Mouse (Mus musculus): ENCODE measurements around the gene Tmem132d. TPM values are rescaled to one million over a fixed set of nuclear protein-coding genes. Genes with fewer than 3 reads are reported as not detected.

Gene Tmem132d
- polyA plus RNA-seq, 1 experiment, result not detected

- TF ChIP-seq CTCF (conservative IDR thresholded peaks at IDR 0.05; ENCODE audit: insufficient read depth, insufficient read length, low read depth, low read length) (no peak), POLR2A (IDR thresholded peaks at IDR 0.05; ENCODE audit: low read depth, low read length) (no peak)
- H3K27me3 ChIP-seq (replicated peaks; ENCODE audit: control insufficient read depth, insufficient read depth, low read length), result no peaks in the 10 kb centered on the region
- H3K4me3 ChIP-seq (ENCODE audit: insufficient read depth, low read depth, low read length), result no peak overlapping the region
- WGBS, result 70% methylated on average over 12 of the region's 12 CpGs
- no peak for DNase-seq
- H3K27ac ChIP-seq (ENCODE audit: insufficient read depth, low read depth, low read length), result no peak overlapping the region
- H3K36me3 ChIP-seq (ENCODE audit: control insufficient read depth, insufficient read depth, low read length), result no peaks in the 10 kb centered on the region
- no peaks in the 10 kb centered on the region for H3K4me1 ChIP-seq (ENCODE audit: control insufficient read depth, insufficient read depth, low read length)
These were observed 273.8 kb downstream of the Tmem132d start for GRCm38 (mm10) chr5:128158901-128159675.

GRCm38 (mm10) chr5:128151461-128151860 is 281.4 kb downstream of the Tmem132d start:
- TF ChIP-seq CTCF (conservative IDR thresholded peaks at IDR 0.05; ENCODE audit: insufficient read depth, insufficient read length, low read depth, low read length), result no peak
- no peak for TF ChIP-seq POLR2A (IDR thresholded peaks at IDR 0.05; ENCODE audit: low read depth, low read length)
- Histone ChIP-seq H3K27me3 (replicated peaks; ENCODE audit: control insufficient read depth, insufficient read depth, low read length) (no peaks in the 10 kb centered on the region), H3K4me3 (ENCODE audit: insufficient read depth, low read depth, low read length) (no peak overlapping the region), H3K27ac (ENCODE audit: insufficient read depth, low read depth, low read length) (no peak overlapping the region), H3K36me3 (ENCODE audit: control insufficient read depth, insufficient read depth, low read length) (no peaks in the 10 kb centered on the region), H3K4me1 (ENCODE audit: control insufficient read depth, insufficient read depth, low read length) (no peaks in the 10 kb centered on the region)
- 83% methylated on average over 6 of the region's 8 CpGs for WGBS
- DNase-seq, result no peak

- no peak overlapping the region for H3K27ac ChIP-seq (ENCODE audit: insufficient read depth, low read depth, low read length)
- 86% methylated on average over 15 of the region's 15 CpGs for WGBS
These were observed 285.8 kb downstream of the Tmem132d start for GRCm38 (mm10) chr5:128146901-128147645.

GRCm38 (mm10) chr5:128144799-128145198 is 288.1 kb downstream of the Tmem132d start:
- no peaks in the 10 kb centered on the region for H3K27me3 ChIP-seq (replicated peaks; ENCODE audit: control insufficient read depth, insufficient read depth, low read length)
- no peaks in the 10 kb centered on the region for H3K4me1 ChIP-seq (ENCODE audit: control insufficient read depth, insufficient read depth, low read length)
- 89% methylated on average over 3 of the region's 3 CpGs for WGBS
- H3K4me3 ChIP-seq (ENCODE audit: insufficient read depth, low read depth, low read length), result no peak overlapping the region
- H3K36me3 ChIP-seq (ENCODE audit: control insufficient read depth, insufficient read depth, low read length), result no peaks in the 10 kb centered on the region
- no peak for DNase-seq
- no peak overlapping the region for H3K27ac ChIP-seq (ENCODE audit: insufficient read depth, low read depth, low read length)
- TF ChIP-seq POLR2A (IDR thresholded peaks at IDR 0.05; ENCODE audit: low read depth, low read length) (no peak), CTCF (conservative IDR thresholded peaks at IDR 0.05; ENCODE audit: insufficient read depth, insufficient read length, low read depth, low read length) (no peak)

More at GRCm38 (mm10) chr5:128146901-128147645, 285.8 kb downstream of the Tmem132d start:
- H3K36me3 ChIP-seq (ENCODE audit: control insufficient read depth, insufficient read depth, low read length), result no peaks in the 10 kb centered on the region
- TF ChIP-seq POLR2A (IDR thresholded peaks at IDR 0.05; ENCODE audit: low read depth, low read length), result no peak
- no peak for TF ChIP-seq CTCF (conservative IDR thresholded peaks at IDR 0.05; ENCODE audit: insufficient read depth, insufficient read length, low read depth, low read length)
- H3K4me1 ChIP-seq (ENCODE audit: control insufficient read depth, insufficient read depth, low read length), result no peaks in the 10 kb centered on the region
- DNase-seq, result no peak
- H3K27me3 ChIP-seq (replicated peaks; ENCODE audit: control insufficient read depth, insufficient read depth, low read length), result no peaks in the 10 kb centered on the region
- H3K4me3 ChIP-seq (ENCODE audit: insufficient read depth, low read depth, low read length), result no peak overlapping the region

- Histone ChIP-seq H3K36me3 (ENCODE audit: control insufficient read depth, insufficient read depth, low read length) (no peaks in the 10 kb centered on the region), H3K27ac (ENCODE audit: insufficient read depth, low read depth, low read length) (no peak overlapping the region), H3K4me1 (ENCODE audit: control insufficient read depth, insufficient read depth, low read length) (no peaks in the 10 kb centered on the region), H3K27me3 (replicated peaks; ENCODE audit: control insufficient read depth, insufficient read depth, low read length) (no peaks in the 10 kb centered on the region), H3K4me3 (ENCODE audit: insufficient read depth, low read depth, low read length) (no peak overlapping the region)
- TF ChIP-seq CTCF (conservative IDR thresholded peaks at IDR 0.05; ENCODE audit: insufficient read depth, insufficient read length, low read depth, low read length) (no peak), POLR2A (IDR thresholded peaks at IDR 0.05; ENCODE audit: low read depth, low read length) (no peak)
- no peak for DNase-seq
- WGBS, result 63% methylated on average over 8 of the region's 8 CpGs
These were observed 296.1 kb downstream of the Tmem132d start for GRCm38 (mm10) chr5:128136818-128137217.

GRCm38 (mm10) chr5:128122656-128123055 is 310.2 kb downstream of the Tmem132d start:
- H3K4me3 ChIP-seq (ENCODE audit: insufficient read depth, low read depth, low read length), result no peak overlapping the region
- no peak overlapping the region for H3K27ac ChIP-seq (ENCODE audit: insufficient read depth, low read depth, low read length)
- H3K4me1 ChIP-seq (ENCODE audit: control insufficient read depth, insufficient read depth, low read length), result no peaks in the 10 kb centered on the region
- no peaks in the 10 kb centered on the region for H3K36me3 ChIP-seq (ENCODE audit: control insufficient read depth, insufficient read depth, low read length)
- TF ChIP-seq CTCF (conservative IDR thresholded peaks at IDR 0.05; ENCODE audit: insufficient read depth, insufficient read length, low read depth, low read length) (no peak), POLR2A (IDR thresholded peaks at IDR 0.05; ENCODE audit: low read depth, low read length) (no peak)
- no peak for DNase-seq
- no peaks in the 10 kb centered on the region; the same call in 1 of the 2 replicates for H3K27me3 ChIP-seq (replicated peaks; ENCODE audit: control insufficient read depth, insufficient read depth, low read length)
- WGBS, result 42% methylated on average over 3 of the region's 3 CpGs

GRCm38 (mm10) chr5:128119171-128119570 is 313.7 kb downstream of the Tmem132d start:
- Histone ChIP-seq H3K27ac (ENCODE audit: insufficient read depth, low read depth, low read length) (no peak overlapping the region), H3K4me3 (ENCODE audit: insufficient read depth, low read depth, low read length) (no peak overlapping the region), H3K27me3 (replicated peaks; ENCODE audit: control insufficient read depth, insufficient read depth, low read length) (no peaks in the 10 kb centered on the region; the same call in 1 of the 2 replicates), H3K36me3 (ENCODE audit: control insufficient read depth, insufficient read depth, low read length) (no peaks in the 10 kb centered on the region), H3K4me1 (ENCODE audit: control insufficient read depth, insufficient read depth, low read length) (no peaks in the 10 kb centered on the region)
- no peak for TF ChIP-seq POLR2A (IDR thresholded peaks at IDR 0.05; ENCODE audit: low read depth, low read length)
- TF ChIP-seq CTCF (conservative IDR thresholded peaks at IDR 0.05; ENCODE audit: insufficient read depth, insufficient read length, low read depth, low read length), result no peak
- WGBS, result 52% methylated on average over 3 of the region's 3 CpGs
- DNase-seq, result no peak
